Mouse (Mus musculus) cerebellum, adult (tissue): ENCODE measurements at regions not wholly inside any gene's neighbourhood (a gene's known extent, or its start where the extent isn't known, plus 50 kb on each side); places are given as distances from the start of the nearest gene placed in this dataset.

Experiments
- ATAC-seq: cut with Nextera tagmentation; 2 replicates; pipeline ENCODE4 v1.9.2; 2017; ENCODE audit warnings: mild to moderate bottlenecking, moderate library complexity, mixed read lengths; ENCODE audit not compliant: insufficient number of reproducible peaks, low FRiP score, low TSS enrichment

GRCm38 (mm10) chr13:6167055-6167761 lies 305.9 kb downstream of the Klf6 start:
- ATAC-seq: no peak

- ATAC-seq: no peak
These were observed 311.8 kb downstream of the Klf6 start for GRCm38 (mm10) chr13:6173095-6173494.

GRCm38 (mm10) chr13:6178362-6179070 lies 317.2 kb downstream of the Klf6 start:
- ATAC-seq: no peak

GRCm38 (mm10) chr13:6189133-6189532 lies 327.9 kb downstream of the Klf6 start:
- no peak for ATAC-seq

GRCm38 (mm10) chr13:6189566-6189965 lies 328.3 kb downstream of the Klf6 start:
- ATAC-seq: no peak

- ATAC-seq: no peak
These were observed 330.1 kb downstream of the Klf6 start for GRCm38 (mm10) chr13:6191186-6191914.

- ATAC-seq: no peak
These were observed 330.6 kb downstream of the Klf6 start for GRCm38 (mm10) chr13:6191915-6192295.

- no peak for ATAC-seq
These were observed 335.4 kb downstream of the Klf6 start for GRCm38 (mm10) chr13:6196690-6197089.

GRCm38 (mm10) chr13:6199107-6199506 lies 337.8 kb downstream of the Klf6 start:
- ATAC-seq: no peak

- ATAC-seq: no peak
These were observed 340.2 kb downstream of the Klf6 start for GRCm38 (mm10) chr13:6201516-6201915.

- ATAC-seq: no peak
These were observed 343.1 kb upstream of the Pitrm1 start for GRCm38 (mm10) chr13:6204801-6205200.

GRCm38 (mm10) chr13:6212550-6212949 lies 335.4 kb upstream of the Pitrm1 start:
- no peak for ATAC-seq

GRCm38 (mm10) chr13:6214189-6214588 lies 333.8 kb upstream of the Pitrm1 start:
- ATAC-seq: no peak

- no peak for ATAC-seq
These were observed 321.8 kb upstream of the Pitrm1 start for GRCm38 (mm10) chr13:6226087-6226643.

GRCm38 (mm10) chr13:6228278-6228677 lies 319.7 kb upstream of the Pitrm1 start:
- ATAC-seq: no peak

GRCm38 (mm10) chr13:6235394-6235793 lies 312.6 kb upstream of the Pitrm1 start:
- ATAC-seq: no peak

GRCm38 (mm10) chr13:6236503-6236902 lies 311.4 kb upstream of the Pitrm1 start:
- no peak for ATAC-seq

- no peak for ATAC-seq
These were observed 310.7 kb upstream of the Pitrm1 start for GRCm38 (mm10) chr13:6237201-6237600.

- ATAC-seq: no peak
These were observed 307.1 kb upstream of the Pitrm1 start for GRCm38 (mm10) chr13:6240855-6241254.

- ATAC-seq: no peak
These were observed 306.4 kb upstream of the Pitrm1 start for GRCm38 (mm10) chr13:6241472-6242123.
